In the genomic region with DNA sequence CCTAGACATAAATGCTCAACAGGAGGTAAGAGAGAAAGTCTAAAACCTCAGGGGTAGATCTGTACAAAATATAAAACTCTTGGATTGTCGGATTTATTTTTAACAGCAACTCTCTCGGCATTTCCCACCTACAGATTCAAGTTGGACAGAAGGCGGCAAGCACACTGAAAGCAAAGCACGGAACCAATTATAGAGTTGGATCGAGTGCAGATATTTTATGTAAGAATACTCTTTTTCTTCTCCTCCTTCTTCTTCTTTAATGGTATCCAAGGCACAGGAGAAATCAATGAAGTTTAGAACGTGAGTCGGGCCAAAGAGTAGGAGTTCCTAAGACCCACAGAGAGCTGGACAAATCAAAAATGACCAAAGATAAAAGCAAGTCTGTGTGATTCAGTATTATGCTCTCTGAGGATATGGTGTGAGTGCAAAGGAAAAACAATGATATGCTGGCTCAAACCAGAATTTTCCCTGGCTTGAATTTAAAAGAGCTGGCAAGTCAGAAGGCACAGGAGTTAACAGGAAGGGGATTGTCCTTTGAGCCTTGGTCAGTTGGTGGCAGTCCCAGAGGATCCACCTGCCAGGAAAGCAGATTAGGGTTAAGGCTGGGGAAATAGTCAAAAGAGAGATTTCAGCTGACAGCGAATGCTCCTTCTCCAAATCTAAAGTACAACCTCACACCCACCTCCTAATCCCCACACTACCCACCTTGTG, we compare ENCODE assay signal across 12 mouse cellular contexts.
DNase-seq lines count a peak whose midpoint lies in the region.
"Had no signal": no experiment of that assay in that cellular context is flagged by ENCODE, and none has a peak within 500 bp of the region (broad histone marks: within the 10 kb centered on the region; RNA-seq: fewer than 3 reads in every experiment).

No protein-coding gene starts in this region.

- peak; percentile 72 to 77 for DNase-seq in frontal cortex, adult 2 months (ENCODE audit: extremely low spot score in 1 of 2, low spot score in 1 of 2)
- DNase-seq in frontal cortex, postnatal 25 days (ENCODE audit: low spot score in 2 of 2) = no peak
- peak; percentile 44 to 55 for DNase-seq in right cerebral cortex, adult 2 months (ENCODE audit: low spot score in 2 of 2)
- DNase-seq in right cerebral cortex, postnatal 4 days = no peak
- DNase-seq in left cerebral cortex, postnatal 14 days (ENCODE audit: low spot score in 2 of 2) = peak; percentile 52 to 72
- DNase-seq in heart, postnatal 36 days = no peak
- no peak for DNase-seq in embryo, embryonic 9.5 days (ENCODE audit: extremely low spot score)
- DNase-seq: cerebellum, postnatal 14 days; lung, adult 2 months; midbrain, embryonic 14.5 days; spleen, adult 18-20 months; thymus, postnatal 14 days had no signal

- intact Hi-C loops in left cerebral cortex, postnatal 14 days (cut with DNase I) = loop anchor here (10.0 kb wide), 1 partner anchor 170 kb away; a partner anchor contains a TSS
- intact Hi-C loops in heart, postnatal 36 days (cut with DNase I) = no loop called here

Comparison
In these comparisons a context has a peak if more than half of its experiments do, and no peak if none do; other contexts are left out.
1. DNase-seq: peak in frontal cortex, adult 2 months (2 of 2), right cerebral cortex, adult 2 months (2 of 2) and left cerebral cortex, postnatal 14 days (2 of 2); none in frontal cortex, postnatal 25 days (0 of 2), right cerebral cortex, postnatal 4 days (single experiment), heart, postnatal 36 days (0 of 2) and embryo, embryonic 9.5 days (single experiment).